Mouse (Mus musculus): ENCODE results near the gene Usp46.
"Not testable (repeated sequence)": the region's sequence is repeated elsewhere in the genome, so short reads cannot be mapped to it uniquely, and the experiment has no call there.

The Usp46 gene

DNA sequence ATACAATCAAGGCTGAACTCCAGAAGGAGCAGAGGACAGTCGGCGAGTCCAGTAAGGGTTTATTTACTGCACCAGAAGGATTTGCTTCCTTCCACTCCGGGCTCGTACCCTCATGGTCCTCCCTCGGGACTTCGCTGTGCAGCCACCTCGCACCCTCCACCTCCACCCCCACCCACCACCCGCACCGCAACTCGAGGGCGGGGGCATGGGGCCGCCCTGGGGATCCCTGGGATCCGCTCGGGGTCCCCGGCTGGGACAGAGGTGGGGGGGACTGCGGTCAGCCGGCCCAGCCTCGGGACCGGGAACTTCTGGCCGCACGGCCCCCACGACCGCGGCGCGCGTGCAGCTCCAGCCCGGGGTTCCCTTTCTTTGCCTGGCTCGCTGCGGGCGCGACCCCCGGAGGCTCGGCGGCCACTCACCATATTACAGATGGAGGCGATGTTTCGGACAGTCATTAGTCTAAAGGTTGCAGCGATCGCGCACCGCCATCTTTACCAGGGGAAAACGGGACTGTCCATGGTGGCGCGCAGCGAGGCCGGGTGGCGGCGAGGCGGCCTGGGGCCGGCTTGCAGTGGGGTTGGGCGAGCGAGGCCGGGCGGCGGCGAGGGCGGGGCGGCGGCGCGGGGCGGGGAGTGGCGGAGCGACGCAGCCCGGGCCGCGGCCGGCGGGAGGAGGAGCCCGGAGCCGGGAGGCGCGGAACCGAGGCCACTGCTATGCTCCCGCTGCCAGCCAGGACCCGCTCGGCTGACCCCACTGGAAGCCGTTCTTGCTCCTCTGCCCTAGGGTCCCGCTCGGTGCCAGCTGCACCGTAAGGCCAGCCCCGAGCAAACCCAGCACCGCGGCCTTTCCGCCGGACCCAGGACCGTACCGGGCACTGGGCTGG, at the start of gene Usp46:
Usp46 (minus strand) TSS at position 601 of the 883 bp plus-strand sequence.
- DNase-seq: peak; percentile 84

DNA sequence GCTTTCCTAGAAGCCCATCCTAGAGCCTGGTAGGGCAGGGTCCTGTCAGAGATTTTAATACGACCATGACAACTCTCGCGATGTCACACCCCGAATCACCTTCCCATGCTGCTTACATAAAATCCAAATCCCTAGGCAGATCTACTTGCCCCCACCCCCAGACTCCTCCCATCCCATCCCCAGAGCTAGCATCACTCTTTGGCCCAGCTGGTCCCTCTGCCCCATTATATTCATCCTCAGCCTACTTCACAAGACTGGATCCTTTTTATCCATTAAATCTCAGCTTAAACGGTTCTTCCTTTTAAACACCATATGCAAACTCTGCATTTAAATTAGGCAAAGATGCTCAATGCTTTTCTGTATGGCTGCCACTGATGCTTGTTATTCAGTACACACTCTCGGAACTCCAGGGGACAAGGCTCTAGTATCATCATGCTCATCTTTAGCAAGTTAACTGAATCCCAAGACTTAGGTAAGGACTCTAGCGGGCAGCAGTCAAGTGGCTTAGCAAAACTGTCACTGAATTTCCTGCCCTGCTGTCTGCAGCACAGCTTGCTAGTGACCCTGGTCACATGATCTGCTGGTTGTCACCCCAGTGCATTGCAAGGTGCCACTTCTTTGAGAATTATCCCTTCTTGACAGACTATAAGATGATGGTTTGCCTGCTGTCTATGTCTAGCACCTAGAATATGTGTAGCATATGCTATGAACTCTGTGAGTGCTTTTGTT, 45.9 kb upstream of the Usp46 start:
- no peak for DNase-seq

DNA sequence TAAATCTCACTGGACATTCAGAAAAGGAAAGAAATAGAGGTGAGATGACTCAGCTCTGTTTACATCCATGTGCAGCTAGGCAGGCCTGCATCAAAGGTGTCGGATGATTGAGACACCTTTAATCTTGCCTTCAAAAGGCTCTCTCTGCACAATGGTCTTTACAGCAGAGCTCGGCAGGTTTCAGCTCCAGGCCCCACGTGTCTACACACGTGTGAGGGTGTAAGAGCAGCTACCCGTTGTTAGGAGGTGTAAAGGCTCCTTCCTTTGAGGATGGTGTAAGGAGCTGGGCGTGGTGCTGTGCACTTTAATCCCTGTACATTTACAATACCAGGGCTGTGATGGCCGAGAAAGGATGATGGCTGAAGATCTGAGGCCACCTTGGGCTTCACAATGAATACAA, 37.2 kb upstream of the Usp46 start:
- no peak for DNase-seq

DNA sequence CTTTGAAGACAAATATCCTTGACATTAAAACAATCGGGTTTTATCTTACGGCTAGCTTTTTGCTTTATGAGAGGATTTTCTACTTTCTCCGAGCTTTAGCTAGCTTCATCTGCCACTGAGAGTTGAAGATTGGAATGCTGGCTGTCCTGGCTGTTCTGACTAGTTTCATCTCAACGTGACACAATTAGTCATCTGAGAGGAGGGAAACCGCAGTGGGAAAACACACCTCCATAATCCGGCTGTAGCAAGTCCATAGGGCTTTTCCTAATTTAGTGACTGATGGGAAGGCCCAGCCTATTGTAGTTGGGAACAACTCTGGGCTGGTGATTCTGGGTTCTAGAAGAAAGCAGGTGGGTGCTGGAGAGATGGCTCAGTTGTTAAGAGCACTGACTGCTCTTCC, 33.5 kb upstream of the Usp46 start:
- no peak for DNase-seq

GRCm38 (mm10) chr5:74099046-74099445, 30.8 kb upstream of the Usp46 start:
- DNase-seq: no peak

DNA sequence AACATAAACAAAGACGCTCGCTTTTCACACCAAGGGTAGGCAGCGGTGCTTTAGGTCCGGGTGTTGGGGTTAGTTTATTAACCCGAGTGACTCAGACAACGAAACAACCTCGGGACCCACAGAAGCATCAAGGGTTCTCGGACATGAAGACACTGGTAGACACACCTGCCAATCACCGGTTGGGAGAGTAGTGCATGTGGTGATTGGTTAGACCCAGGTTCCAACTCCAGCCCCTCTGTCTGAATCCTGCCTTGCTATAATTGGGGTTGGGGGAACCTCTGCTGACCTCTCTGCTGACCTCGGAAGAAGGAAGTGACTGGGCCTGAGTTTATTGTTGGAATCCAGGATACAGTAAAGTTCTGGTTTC, 29.6 kb upstream of the Usp46 start:
- DNase-seq: no peak

GRCm38 (mm10) chr5:74097116-74097853, 29.1 kb upstream of the Usp46 start:
- no peak for DNase-seq

DNA sequence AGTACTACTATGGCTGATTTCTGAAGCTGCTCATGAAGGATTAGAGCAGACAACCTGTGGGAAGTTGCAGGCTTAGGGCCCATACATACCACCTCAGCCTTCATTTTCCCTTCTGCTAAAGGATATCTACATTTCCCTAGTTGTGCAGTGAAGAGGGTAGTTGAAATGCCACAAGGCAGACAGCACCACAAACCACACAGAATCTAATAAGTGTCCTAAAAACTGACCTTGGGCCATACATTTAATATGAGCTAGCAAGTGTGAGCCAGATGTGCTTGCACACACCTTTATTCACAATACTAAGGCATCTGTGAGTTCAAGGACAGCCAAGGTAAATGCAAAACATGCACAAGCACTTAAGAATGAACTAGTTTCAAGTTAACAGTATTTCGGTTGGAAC, 27.8 kb upstream of the Usp46 start:
- no peak for DNase-seq

- no peak for DNase-seq
These were observed 27.4 kb upstream of the Usp46 start for GRCm38 (mm10) chr5:74095611-74096010.

- no peak for DNase-seq
These were observed 26.7 kb upstream of the Usp46 start for GRCm38 (mm10) chr5:74094841-74095437.

GRCm38 (mm10) chr5:74093556-74094428, 25.6 kb upstream of the Usp46 start:
- no peak for DNase-seq

- DNase-seq: peak; percentile 96
These were observed 24.8 kb upstream of the Usp46 start for GRCm38 (mm10) chr5:74092833-74093555.

DNA sequence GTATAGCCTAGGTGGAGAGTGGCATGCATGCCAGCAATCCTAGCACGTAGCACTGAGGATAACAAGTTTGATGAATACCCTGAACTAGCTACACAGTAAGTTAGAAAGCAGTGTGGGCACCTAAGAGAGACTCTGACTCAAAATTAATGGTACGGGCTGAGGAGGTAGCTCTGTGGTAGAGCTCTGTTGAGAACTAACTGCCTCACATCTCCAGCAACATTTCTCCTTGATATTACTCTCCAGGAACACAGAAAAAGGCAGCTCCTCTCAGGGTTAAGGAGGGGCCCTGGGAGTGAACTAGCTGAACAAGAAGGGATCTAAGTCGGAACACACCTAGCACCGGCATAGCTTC, 24.2 kb upstream of the Usp46 start:
- peak; percentile 19 for DNase-seq

GRCm38 (mm10) chr5:74089643-74090042, 21.4 kb upstream of the Usp46 start:
- no peak for DNase-seq

DNA sequence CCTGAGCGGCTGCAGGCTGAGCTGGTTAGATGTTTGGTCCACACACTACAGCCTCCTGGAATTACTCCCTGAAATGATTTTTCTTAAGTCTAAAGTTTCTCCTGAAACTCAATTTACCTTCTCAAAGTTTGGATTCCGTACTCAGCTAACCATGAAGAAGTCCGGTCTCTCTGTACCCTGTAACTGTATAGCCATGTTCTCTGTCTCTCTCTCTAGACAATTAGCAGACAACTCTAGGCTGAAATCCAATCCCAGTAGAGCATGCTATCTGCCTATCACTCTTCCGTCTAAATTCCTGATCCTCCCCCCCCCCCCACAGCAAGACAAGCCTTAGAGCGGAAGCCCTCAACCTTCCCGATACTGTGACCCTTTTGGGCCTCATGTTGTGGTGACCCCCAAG, 13.5 kb upstream of the Usp46 start:
- no peak for DNase-seq

DNA sequence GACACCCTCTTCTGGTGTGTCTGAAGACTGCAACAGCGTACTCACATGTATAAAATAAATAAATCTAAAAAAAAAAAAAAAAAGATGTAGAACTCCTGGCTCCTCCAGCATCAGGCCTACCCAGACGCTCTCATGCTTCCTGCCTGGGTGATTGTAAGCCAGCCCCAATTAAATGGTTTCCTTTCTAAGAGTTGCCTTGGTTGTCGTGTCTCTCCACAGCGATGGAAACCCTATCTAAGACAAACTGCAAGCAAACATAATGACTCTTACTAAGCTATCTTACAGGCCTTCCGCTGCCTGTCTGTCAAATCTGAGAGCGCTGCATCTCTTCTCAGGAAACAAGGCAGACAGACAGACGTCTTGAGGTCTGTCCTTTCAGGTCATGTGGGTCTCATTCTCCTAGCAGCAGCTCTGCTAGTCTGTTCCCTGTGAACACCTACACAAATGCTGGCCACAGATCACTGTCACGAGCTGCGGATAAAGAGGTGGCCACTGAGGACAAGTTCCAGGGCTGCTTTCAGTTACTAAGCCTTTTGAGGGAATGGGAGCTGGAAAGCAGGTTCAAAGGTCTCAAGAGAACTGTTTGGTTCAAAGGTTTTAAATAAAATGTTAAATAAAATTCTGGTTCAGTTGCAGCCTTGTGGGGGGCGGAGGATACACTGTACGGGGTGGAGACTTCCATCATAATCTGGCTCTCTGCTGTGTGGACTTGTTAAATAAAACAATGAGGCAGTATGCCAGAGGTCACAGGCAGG, 10.8 kb upstream of the Usp46 start:
- no peak for DNase-seq

- DNase-seq: no peak
These were observed 10.2 kb upstream of the Usp46 start for GRCm38 (mm10) chr5:74078400-74078799.

- DNase-seq: no peak
These were observed 9.7 kb upstream of the Usp46 start for GRCm38 (mm10) chr5:74077959-74078358.

DNA sequence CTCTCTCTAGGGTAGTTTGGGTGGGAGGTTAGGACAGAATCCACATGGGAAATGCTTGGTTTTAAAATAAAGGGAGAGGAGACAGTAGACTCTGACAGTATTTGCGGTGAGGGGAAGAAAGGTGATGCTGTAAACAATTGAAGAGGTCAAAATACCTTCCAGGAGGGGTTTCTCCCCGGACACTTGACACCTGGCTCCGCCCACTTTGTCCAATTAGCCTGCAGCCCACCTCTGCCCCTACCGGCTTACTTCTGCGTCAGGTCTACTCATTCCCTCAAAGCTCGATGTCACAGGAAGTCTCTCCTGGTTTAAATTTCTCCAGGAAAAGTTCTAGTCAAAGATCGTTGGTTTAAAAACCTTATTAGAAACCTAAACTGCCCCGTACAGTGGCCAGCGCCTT, 8.5 kb upstream of the Usp46 start:
- DNase-seq: no peak

DNA sequence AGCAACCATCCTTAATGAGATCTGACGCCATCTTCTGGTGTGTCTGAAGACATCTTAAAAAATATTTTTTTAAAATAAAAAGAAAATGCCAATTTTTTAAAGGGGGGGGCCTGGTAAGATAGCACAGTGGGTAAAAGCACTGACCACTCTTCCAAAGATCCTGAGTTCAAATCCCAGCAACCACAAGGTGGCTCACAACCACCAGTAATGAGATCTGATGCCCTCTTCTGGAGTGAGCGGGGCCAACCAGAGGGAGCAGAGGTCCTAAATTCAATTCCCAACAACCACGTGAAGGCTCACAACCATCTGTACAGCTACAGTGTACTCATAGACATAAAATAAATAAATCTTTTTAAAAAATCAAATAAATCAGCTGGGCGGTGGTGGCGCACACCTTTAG, 2.3 kb upstream of the Usp46 start:
- DNase-seq: not testable (repeated sequence)

Measured in cerebellum, adult 11-12 months (tissue).